Mouse (Mus musculus) mouse embryonic stem cell (cell line): ENCODE data around the gene Slc2a3.
"Not testable (repeated sequence)": the region's sequence is repeated elsewhere in the genome, so short reads cannot be mapped to it uniquely, and the experiment has no call there.

ENCODE experiments used
- in situ Hi-C, 2 experiments: fragments of 300-500 bp; cut with MboI; formaldehyde crosslinking; loops; 1 replicate in 1 of 2; 3 replicates in 1 of 2; pipeline ENCODE4 v1.14.3; 2019 to 2020; ENCODE audit warnings: low sequenced_read_pairs in 2 of 2, low pct_unique_long_range_greater_than_20kb in 1 of 2, mixed read lengths in 1 of 2; ENCODE audit not compliant: unreplicated experiment in 1 of 2

The Slc2a3 gene

GRCm38 (mm10) chr6:122739952-122740351 is 61.5 kb downstream of the Slc2a3 start:
- in situ Hi-C loops = loop anchor here in 1 of 2 experiments (5.0 kb wide), 1 partner anchor 47 kb away; no protein-coding TSS in a partner anchor

GRCm38 (mm10) chr6:122719942-122720341 is 81.5 kb downstream of the Slc2a3 start:
- in situ Hi-C loops = loop anchor here in 1 of 2 experiments (10.0 kb wide), 1 partner anchor 55 kb away; no protein-coding TSS in a partner anchor

GRCm38 (mm10) chr6:122718224-122718623 is 83.2 kb downstream of the Slc2a3 start:
- in situ Hi-C loops = loop anchor here in 1 of 2 experiments (10.0 kb wide), 1 partner anchor 53 kb away; no protein-coding TSS in a partner anchor

- in situ Hi-C loops = loop anchor here in 1 of 2 experiments (10.0 kb wide), 1 partner anchor 51 kb away; no protein-coding TSS in a partner anchor
Measured at GRCm38 (mm10) chr6:122715886-122716285, 85.6 kb downstream of the Slc2a3 start.

- in situ Hi-C loops = loop anchor here (5.0 to 10.0 kb wide), 2 partner anchors 50 to 53 kb away; no protein-coding TSS in a partner anchor
Measured at GRCm38 (mm10) chr6:122714707-122715365, 86.6 kb downstream of the Slc2a3 start.

GRCm38 (mm10) chr6:122713116-122713515 is 88.3 kb downstream of the Slc2a3 start:
- in situ Hi-C loops = loop anchor here (5.0 to 10.0 kb wide), 2 partner anchors 48 to 51 kb away; no protein-coding TSS in a partner anchor

- in situ Hi-C loops = loop anchor here (5.0 to 10.0 kb wide), 2 partner anchors 47 to 49 kb away; no protein-coding TSS in a partner anchor
Measured at GRCm38 (mm10) chr6:122711455-122711854, 90.0 kb downstream of the Slc2a3 start.

- in situ Hi-C loops = no loop called here
Measured at GRCm38 (mm10) chr6:122708826-122709225, 92.6 kb downstream of the Slc2a3 start.

- in situ Hi-C loops = no loop called here
Measured at GRCm38 (mm10) chr6:122707036-122707800, 94.2 kb downstream of the Slc2a3 start, which contains the start of gene Nanog. Gene Nanog, plus strand, starts transcription at chr6:122707489.

GRCm38 (mm10) chr6:122706337-122706840 is 95.1 kb downstream of the Slc2a3 start:
- in situ Hi-C loops = no loop called here

- in situ Hi-C loops = no loop called here
Measured at GRCm38 (mm10) chr6:122703706-122704105, 97.7 kb downstream of the Slc2a3 start.

GRCm38 (mm10) chr6:122703251-122703650 is 98.2 kb downstream of the Slc2a3 start:
- in situ Hi-C loops = no loop called here

- in situ Hi-C loops = no loop called here
Measured at GRCm38 (mm10) chr6:122702480-122703124, 98.8 kb downstream of the Slc2a3 start.

GRCm38 (mm10) chr6:122701816-122702215 is 99.6 kb downstream of the Slc2a3 start:
- in situ Hi-C loops = no loop called here

GRCm38 (mm10) chr6:122699628-122700027 is 101.8 kb downstream of the Slc2a3 start:
- in situ Hi-C loops = not testable (repeated sequence)

- in situ Hi-C loops = no loop called here
Measured at GRCm38 (mm10) chr6:122695398-122695797, 106.0 kb downstream of the Slc2a3 start.

- in situ Hi-C loops = no loop called here
Measured at GRCm38 (mm10) chr6:122690082-122690481, 111.4 kb downstream of the Slc2a3 start.

- in situ Hi-C loops = no loop called here
Measured at GRCm38 (mm10) chr6:122689411-122690055, 111.9 kb downstream of the Slc2a3 start.
